Mouse (Mus musculus) cerebellum, postnatal 4 days (tissue): ENCODE data around the gene Cyfip2.

Source experiments
- DNase-seq, 2 experiments: peaks; one replicate each; pipeline ENCODE4 v3.0.0; 2022; ENCODE audit warnings: low spot score in 2 of 2, mixed read lengths in 1 of 2

Gene Cyfip2

GRCm38 (mm10) chr11:46276778-46277177, 35.9 kb downstream of the Cyfip2 start:
- DNase-seq: peak; percentile 28 to 35

- DNase-seq: no peak
Observed at GRCm38 (mm10) chr11:46276168-46276567, 36.5 kb downstream of the Cyfip2 start.

- DNase-seq: peak; percentile 59 to 77
Observed at GRCm38 (mm10) chr11:46275302-46275701, 37.4 kb downstream of the Cyfip2 start.

- DNase-seq: no peak
Observed at GRCm38 (mm10) chr11:46273969-46274368, 38.7 kb downstream of the Cyfip2 start.

- DNase-seq: no peak
Observed at GRCm38 (mm10) chr11:46272058-46272681, 40.5 kb downstream of the Cyfip2 start.

GRCm38 (mm10) chr11:46269893-46270292, 42.8 kb downstream of the Cyfip2 start:
- DNase-seq: no peak

- DNase-seq: no peak
Observed at GRCm38 (mm10) chr11:46269391-46269790, 43.3 kb downstream of the Cyfip2 start.

- peak; percentile 49 to 72 for DNase-seq
Observed at GRCm38 (mm10) chr11:46268991-46269390, 43.7 kb downstream of the Cyfip2 start.

GRCm38 (mm10) chr11:46265031-46265786, 47.5 kb downstream of the Cyfip2 start:
- no peak for DNase-seq

GRCm38 (mm10) chr11:46264584-46264983, 48.1 kb downstream of the Cyfip2 start:
- no peak for DNase-seq

GRCm38 (mm10) chr11:46263291-46263690, 49.4 kb downstream of the Cyfip2 start:
- DNase-seq: no peak

- no peak for DNase-seq
Observed at GRCm38 (mm10) chr11:46262854-46263253, 49.8 kb downstream of the Cyfip2 start.

- no peak for DNase-seq
Observed at GRCm38 (mm10) chr11:46258749-46259148, 53.9 kb downstream of the Cyfip2 start.

GRCm38 (mm10) chr11:46258207-46258606, 54.5 kb downstream of the Cyfip2 start:
- no peak for DNase-seq

- DNase-seq: no peak
Observed at GRCm38 (mm10) chr11:46255291-46255690, 57.4 kb downstream of the Cyfip2 start.

- peak in 1 of 2 experiments; percentile 61 for DNase-seq
Observed at GRCm38 (mm10) chr11:46251994-46252393, 60.7 kb downstream of the Cyfip2 start.

- DNase-seq: no peak
Observed at GRCm38 (mm10) chr11:46248352-46248751, 64.3 kb downstream of the Cyfip2 start.

- DNase-seq: no peak
Observed at GRCm38 (mm10) chr11:46246393-46246792, 66.3 kb downstream of the Cyfip2 start.

- no peak for DNase-seq
Observed at GRCm38 (mm10) chr11:46245926-46246325, 66.7 kb downstream of the Cyfip2 start.

GRCm38 (mm10) chr11:46244731-46245604, 67.7 kb downstream of the Cyfip2 start:
- DNase-seq: no peak

GRCm38 (mm10) chr11:46241985-46242384, 70.7 kb downstream of the Cyfip2 start:
- no peak for DNase-seq

GRCm38 (mm10) chr11:46241150-46241673, 71.4 kb downstream of the Cyfip2 start:
- DNase-seq: no peak
